ENCODE assay signal across 9 mouse cellular contexts in genomic region chr7:75384506-75384911, GRCm38 (mm10).
DNase-seq lines count a peak whose midpoint lies in the region; ATAC-seq lines count a peak whose summit lies in the region.
"Had no signal": no experiment of that assay in that cellular context is flagged by ENCODE, and none has a peak within 500 bp of the region (broad histone marks: within the 10 kb centered on the region; RNA-seq: fewer than 3 reads in every experiment).

No protein-coding gene starts in this region.

- H3K4me3 ChIP-seq in heart, embryonic 10.5 days: no peak overlapping the region
- no peak overlapping the region for H3K4me3 ChIP-seq in heart, embryonic 16.5 days (ENCODE audit: low read length)
- no peak overlapping the region for H3K4me3 ChIP-seq in midbrain, embryonic 15.5 days
- no peak overlapping the region for H3K4me3 ChIP-seq in liver, embryonic 11.5 days (ENCODE audit: low read depth, low read length)

- WGBS in heart, embryonic 10.5 days: 48% methylated on average over 8 of the region's 8 CpGs
- WGBS in heart, embryonic 16.5 days: 41% methylated on average over 8 of the region's 8 CpGs
- 11% methylated on average over 8 of the region's 8 CpGs for WGBS in midbrain, embryonic 15.5 days
- WGBS in liver, embryonic 11.5 days: 74% methylated on average over 8 of the region's 8 CpGs

- ATAC-seq in heart, embryonic 16.5 days (replicated peaks; ENCODE audit: extremely low read depth, insufficient read depth, low FRiP score): 0 out of 2 replicates have a peak, but pooled peaks have one; percentile 23
- peak; percentile 71 for ATAC-seq in midbrain, embryonic 15.5 days (replicated peaks)
- ATAC-seq in liver, embryonic 11.5 days (replicated peaks; ENCODE audit: low FRiP score): no peak

- peak overlapping the region; percentile 72; the same call in 1 of the 2 replicates for H3K27ac ChIP-seq in heart, embryonic 10.5 days
- peak overlapping the region; percentile 63 for H3K27ac ChIP-seq in heart, embryonic 16.5 days (ENCODE audit: low read length)
- no peak overlapping the region for H3K27ac ChIP-seq in midbrain, embryonic 15.5 days
- H3K27ac ChIP-seq in liver, embryonic 11.5 days (ENCODE audit: low read depth, low read length): no peak overlapping the region

- intact Hi-C loops in heart, postnatal 14 days (cut with DNase I): no loop called here

- peaks cover 15% of the 10 kb centered on the region for H3K4me1 ChIP-seq in heart, embryonic 10.5 days
- peaks cover 14% of the 10 kb centered on the region; the same call in 1 of the 2 replicates for H3K4me1 ChIP-seq in heart, embryonic 16.5 days (ENCODE audit: control insufficient read depth, insufficient read depth, low read length)
- H3K4me1 ChIP-seq in midbrain, embryonic 15.5 days: peaks cover 5% of the 10 kb centered on the region; the same call in 1 of the 2 replicates
- H3K4me1 ChIP-seq in liver, embryonic 11.5 days (replicated peaks; ENCODE audit: control insufficient read depth, insufficient read depth, low read length): no peaks in the 10 kb centered on the region

- DNase-seq in heart, embryonic 10.5 days (ENCODE audit: low spot score): no peak
- DNase-seq in heart, postnatal 14 days: no peak
- peak; percentile 93 for DNase-seq in Muller cell, postnatal 12 days (ENCODE audit: inconsistent ontology term)
- DNase-seq in liver, embryonic 11.5 days (ENCODE audit: low spot score): no peak
- no peak for DNase-seq in frontal cortex, postnatal 25 days (ENCODE audit: low spot score in 2 of 2)
- no peak for DNase-seq in kidney, adult 9 months
- DNase-seq: cerebellum, adult 9-10 months had no signal

- no peaks in the 10 kb centered on the region for H3K27me3 ChIP-seq in heart, embryonic 10.5 days (ENCODE audit: insufficient read depth, poor library complexity, severe bottlenecking)
- H3K27me3 ChIP-seq in heart, embryonic 16.5 days (ENCODE audit: control insufficient read depth, insufficient read depth, low read length): no peaks in the 10 kb centered on the region
- H3K27me3 ChIP-seq in midbrain, embryonic 15.5 days (replicated peaks): no peaks in the 10 kb centered on the region
- H3K27me3 ChIP-seq in liver, embryonic 11.5 days (replicated peaks; ENCODE audit: control insufficient read depth, insufficient read depth, low read length): no peaks in the 10 kb centered on the region

- no peak overlapping the region for H3K4me2 ChIP-seq in heart, embryonic 16.5 days (ENCODE audit: low read depth, low read length)
- H3K4me2 ChIP-seq in midbrain, embryonic 15.5 days: no peak overlapping the region
- H3K4me2 ChIP-seq in liver, embryonic 11.5 days: no peak overlapping the region

- no peaks in the 10 kb centered on the region for H3K9me3 ChIP-seq in heart, embryonic 10.5 days
- no peaks in the 10 kb centered on the region for H3K9me3 ChIP-seq in heart, embryonic 16.5 days (replicated peaks; ENCODE audit: control insufficient read depth, low read length)
- H3K9me3 ChIP-seq in midbrain, embryonic 15.5 days: no peaks in the 10 kb centered on the region
- H3K9me3 ChIP-seq in liver, embryonic 11.5 days (ENCODE audit: control insufficient read depth, low read length): no peaks in the 10 kb centered on the region

- no peaks in the 10 kb centered on the region for H3K36me3 ChIP-seq in heart, embryonic 10.5 days
- no peaks in the 10 kb centered on the region for H3K36me3 ChIP-seq in heart, embryonic 16.5 days (ENCODE audit: control insufficient read depth, insufficient read depth)
- no peaks in the 10 kb centered on the region for H3K36me3 ChIP-seq in midbrain, embryonic 15.5 days (replicated peaks)
- H3K36me3 ChIP-seq in liver, embryonic 11.5 days (ENCODE audit: control insufficient read depth, insufficient read depth, low read length): no peaks in the 10 kb centered on the region

- H3K9ac ChIP-seq in heart, embryonic 16.5 days (ENCODE audit: low read length): no peak overlapping the region
- H3K9ac ChIP-seq in midbrain, embryonic 15.5 days: no peak overlapping the region
- no peak overlapping the region for H3K9ac ChIP-seq in liver, embryonic 11.5 days (ENCODE audit: low read depth, low read length)

Comparison
In these comparisons a context has a peak if more than half of its experiments do, and no peak if none do; other contexts are left out.
1. H3K27ac ChIP-seq: peak in heart, embryonic 10.5 days (single experiment) and heart, embryonic 16.5 days (single experiment); none in midbrain, embryonic 15.5 days (single experiment) and liver, embryonic 11.5 days (single experiment).